Mouse (Mus musculus) hindbrain, embryonic 13.5 days (tissue): ENCODE results near the gene C1rl. TPM values are rescaled to one million over a fixed set of nuclear protein-coding genes. Genes with fewer than 3 reads are reported as not detected.
"Not testable (repeated sequence)": the region's sequence is repeated elsewhere in the genome, so short reads cannot be mapped to it uniquely, and the experiment has no call there.

Experiments used
- ATAC-seq: fragments of 200-750 bp; cut with Nextera tagmentation; 2 replicates; pipeline ENCODE4 v1.8.0; 2017; ENCODE audit warnings: moderate TSS enrichment; ENCODE audit not compliant: low FRiP score
- H3K27ac ChIP-seq: fragments of 300-500 bp; sonication (generic); 2 replicates; pipeline ENCODE4 v1.5.1; 2015; ENCODE audit warnings: inconsistent platforms, mild to moderate bottlenecking, moderate library complexity
- H3K27me3 ChIP-seq: fragments of 300-500 bp; sonication (generic); 2 replicates; pipeline ENCODE4 v1.6.1; 2015; ENCODE audit warnings: mild to moderate bottlenecking, inconsistent platforms
- H3K36me3 ChIP-seq: fragments of 300-500 bp; sonication (generic); 2 replicates; pipeline ENCODE4 v1.6.1; 2015; ENCODE audit warnings: mild to moderate bottlenecking, inconsistent platforms
- H3K4me1 ChIP-seq: fragments of 300-500 bp; sonication (generic); replicated peaks from 2 replicates; pipeline ENCODE4 v1.6.1; 2015; ENCODE audit warnings: inconsistent platforms
- H3K4me2 ChIP-seq: fragments of 300-500 bp; sonication (generic); 2 replicates; pipeline ENCODE4 v1.6.1; 2015; ENCODE audit warnings: inconsistent platforms, mild to moderate bottlenecking, moderate library complexity
- H3K4me3 ChIP-seq: fragments of 300-500 bp; sonication (generic); 2 replicates; pipeline ENCODE4 v1.5.1; 2015; ENCODE audit warnings: mild to moderate bottlenecking, inconsistent platforms
- H3K9ac ChIP-seq: fragments of 300-500 bp; sonication (generic); 2 replicates; pipeline ENCODE4 v1.6.1; 2015; ENCODE audit warnings: mild to moderate bottlenecking, inconsistent platforms
- H3K9me3 ChIP-seq: fragments of 300-500 bp; sonication (generic); 2 replicates; pipeline ENCODE4 v1.6.1; 2016; ENCODE audit warnings: inconsistent platforms
- WGBS: fragments of 180-500 bp; shearing (Covaris S2); methylation state at CpG from one replicate; pipeline ENCODE4 v1.1.7; 2015; 5-methylcytosine and 5-hydroxymethylcytosine counted together
- polyA plus RNA-seq: library from polyadenylated mRNA; unstranded; fragments of >200 nt; fragmentation: Nextera tagmentation; extraction: Ambion mirVana; gene quantifications from 2 replicates; pipeline ENCODE4 v1.2.1, GENCODE M21; 2015

Gene C1rl
- polyA plus RNA-seq, 1 experiment from 2014 or later = 0.32 TPM

GRCm38 (mm10) chr6:124476216-124476615 lies 16.7 kb upstream of the C1rl start:
- H3K27me3 ChIP-seq = no peaks in the 10 kb centered on the region
- H3K4me2 ChIP-seq = no peak overlapping the region
- H3K27ac ChIP-seq = no peak overlapping the region
- no peak overlapping the region for H3K4me3 ChIP-seq
- H3K36me3 ChIP-seq = no peaks in the 10 kb centered on the region
- no peaks in the 10 kb centered on the region for H3K9me3 ChIP-seq
- H3K4me1 ChIP-seq = no peaks in the 10 kb centered on the region
- 63% methylated on average over 7 of the region's 7 CpGs for WGBS
- H3K9ac ChIP-seq = no peak overlapping the region
- no peak for ATAC-seq

- H3K9me3 ChIP-seq = no peaks in the 10 kb centered on the region
- H3K27me3 ChIP-seq = no peaks in the 10 kb centered on the region
- H3K4me2 ChIP-seq = no peak overlapping the region
- H3K9ac ChIP-seq = no peak overlapping the region
- no peak overlapping the region for H3K27ac ChIP-seq
- H3K36me3 ChIP-seq = no peaks in the 10 kb centered on the region
- no peak for ATAC-seq
- H3K4me3 ChIP-seq = no peak overlapping the region
- no peaks in the 10 kb centered on the region for H3K4me1 ChIP-seq
- whole genome bisulfite sequencing = 93% methylated on average over 11 of the region's 11 CpGs
Observed at GRCm38 (mm10) chr6:124476796-124477195, 16.1 kb upstream of the C1rl start.

GRCm38 (mm10) chr6:124477221-124477655 lies 15.7 kb upstream of the C1rl start:
- Histone ChIP-seq H3K4me3 (no peak overlapping the region), H3K4me2 (no peak overlapping the region), H3K27ac (no peak overlapping the region), H3K27me3 (no peaks in the 10 kb centered on the region), H3K36me3 (no peaks in the 10 kb centered on the region), H3K9me3 (no peaks in the 10 kb centered on the region), H3K4me1 (no peaks in the 10 kb centered on the region), H3K9ac (no peak overlapping the region)
- WGBS = 61% methylated on average over 5 of the region's 5 CpGs
- no peak for ATAC-seq

GRCm38 (mm10) chr6:124477922-124478651 lies 14.8 kb upstream of the C1rl start:
- no peak overlapping the region for H3K4me3 ChIP-seq
- no peak for ATAC-seq
- H3K36me3 ChIP-seq = no peaks in the 10 kb centered on the region
- no peak overlapping the region for H3K9ac ChIP-seq
- H3K27ac ChIP-seq = no peak overlapping the region
- no peaks in the 10 kb centered on the region for H3K9me3 ChIP-seq
- 78% methylated on average over 17 of the region's 17 CpGs for WGBS
- H3K4me1 ChIP-seq = no peaks in the 10 kb centered on the region
- H3K4me2 ChIP-seq = no peak overlapping the region
- H3K27me3 ChIP-seq = no peaks in the 10 kb centered on the region

- WGBS = 93% methylated on average over 3 of the region's 3 CpGs
- no peaks in the 10 kb centered on the region for H3K4me1 ChIP-seq
- no peak overlapping the region for H3K27ac ChIP-seq
- no peaks in the 10 kb centered on the region for H3K36me3 ChIP-seq
- H3K4me3 ChIP-seq = no peak overlapping the region
- no peak overlapping the region for H3K4me2 ChIP-seq
- ATAC-seq = no peak
- H3K27me3 ChIP-seq = no peaks in the 10 kb centered on the region
- no peak overlapping the region for H3K9ac ChIP-seq
- H3K9me3 ChIP-seq = no peaks in the 10 kb centered on the region
Observed at GRCm38 (mm10) chr6:124478874-124479572, 13.9 kb upstream of the C1rl start.

- Histone ChIP-seq H3K9ac (no peak overlapping the region), H3K4me2 (no peak overlapping the region), H3K27me3 (no peaks in the 10 kb centered on the region), H3K36me3 (no peaks in the 10 kb centered on the region), H3K4me1 (no peaks in the 10 kb centered on the region), H3K27ac (no peak overlapping the region), H3K4me3 (no peak overlapping the region), H3K9me3 (no peaks in the 10 kb centered on the region)
- ATAC-seq = no peak
- 92% methylated on average over 3 of the region's 3 CpGs for WGBS
Observed at GRCm38 (mm10) chr6:124479573-124479930, 13.4 kb upstream of the C1rl start.

- Histone ChIP-seq H3K4me1 (no peaks in the 10 kb centered on the region), H3K27ac (no peak overlapping the region), H3K4me2 (no peak overlapping the region), H3K36me3 (no peaks in the 10 kb centered on the region), H3K27me3 (no peaks in the 10 kb centered on the region), H3K4me3 (no peak overlapping the region), H3K9me3 (no peaks in the 10 kb centered on the region), H3K9ac (no peak overlapping the region)
- 0 out of 2 replicates have a peak, but pooled peaks have one; percentile 9 for ATAC-seq
- 60% methylated on average over 4 of the region's 4 CpGs for WGBS
Observed at GRCm38 (mm10) chr6:124480295-124480694, 12.6 kb upstream of the C1rl start.

GRCm38 (mm10) chr6:124481571-124481970 lies 11.3 kb upstream of the C1rl start:
- Histone ChIP-seq H3K4me3 (no peak overlapping the region), H3K4me1 (no peaks in the 10 kb centered on the region), H3K27ac (no peak overlapping the region), H3K36me3 (no peaks in the 10 kb centered on the region), H3K27me3 (no peaks in the 10 kb centered on the region), H3K4me2 (no peak overlapping the region), H3K9ac (no peak overlapping the region), H3K9me3 (no peaks in the 10 kb centered on the region)
- WGBS = 24% methylated on average over 6 of the region's 6 CpGs
- ATAC-seq = no peak

- not testable (repeated sequence) for H3K4me2 ChIP-seq, H3K27me3 ChIP-seq, H3K36me3 ChIP-seq, ATAC-seq, H3K4me1 ChIP-seq, H3K9me3 ChIP-seq, H3K4me3 ChIP-seq, H3K9ac ChIP-seq, H3K27ac ChIP-seq
- WGBS = 87% methylated on average over 3 of the region's 3 CpGs
Observed at GRCm38 (mm10) chr6:124483831-124484230, 9.1 kb upstream of the C1rl start.

- no peak for ATAC-seq
- Histone ChIP-seq H3K27ac (peak overlapping the region; percentile 64), H3K27me3 (no peaks in the 10 kb centered on the region), H3K36me3 (no peaks in the 10 kb centered on the region), H3K4me1 (no peaks in the 10 kb centered on the region), H3K4me2 (peak overlapping the region; percentile 52), H3K9me3 (no peaks in the 10 kb centered on the region), H3K9ac (no peak overlapping the region), H3K4me3 (0 out of 2 replicates have a peak overlapping the region, but pooled peaks have one; percentile 29)
- WGBS = 87% methylated on average over 7 of the region's 7 CpGs
Observed at GRCm38 (mm10) chr6:124484851-124485250, 8.1 kb upstream of the C1rl start.

GRCm38 (mm10) chr6:124485414-124486144 lies 7.3 kb upstream of the C1rl start:
- Histone ChIP-seq H3K4me1 (no peaks in the 10 kb centered on the region), H3K4me3 (peak overlapping the region; percentile 29), H3K27me3 (no peaks in the 10 kb centered on the region), H3K9ac (peak overlapping the region; percentile 51; the same call in 1 of the 2 replicates), H3K27ac (peak overlapping the region; percentile 64), H3K36me3 (no peaks in the 10 kb centered on the region), H3K9me3 (no peaks in the 10 kb centered on the region), H3K4me2 (peak overlapping the region; percentile 52)
- 30% methylated on average over 21 of the region's 21 CpGs for WGBS
- peak; percentile 92 for ATAC-seq

- H3K9ac ChIP-seq = no peak overlapping the region
- WGBS = 71% methylated on average over 2 of the region's 2 CpGs
- no peak overlapping the region for H3K4me2 ChIP-seq
- no peaks in the 10 kb centered on the region for H3K36me3 ChIP-seq
- no peak for ATAC-seq
- no peaks in the 10 kb centered on the region for H3K4me1 ChIP-seq
- H3K9me3 ChIP-seq = no peaks in the 10 kb centered on the region
- H3K4me3 ChIP-seq = no peak overlapping the region
- H3K27ac ChIP-seq = no peak overlapping the region
- H3K27me3 ChIP-seq = no peaks in the 10 kb centered on the region
Observed at GRCm38 (mm10) chr6:124487509-124487908, 5.4 kb upstream of the C1rl start.
